Mouse (Mus musculus): Measurements from ENCODE around the gene Plcb1.

DNA sequence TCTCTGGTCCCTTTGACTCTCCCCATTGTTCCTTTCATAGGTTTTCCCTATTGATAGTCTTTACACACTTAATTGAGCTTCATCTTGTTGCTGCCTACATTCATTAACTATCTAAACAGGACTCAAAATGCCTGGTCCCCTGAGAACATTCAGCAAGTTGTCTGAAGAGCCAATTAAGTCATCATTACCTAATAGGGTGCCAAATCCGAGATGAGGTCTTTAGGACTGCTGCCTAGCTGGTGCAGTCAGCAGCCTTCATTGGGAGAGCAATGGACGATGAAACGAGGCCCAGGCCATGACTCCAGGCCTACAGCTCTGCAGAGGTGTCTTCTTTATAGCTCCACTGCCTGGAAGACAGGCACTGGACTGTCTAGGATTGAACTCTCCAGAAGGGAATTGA, 710.7 kb downstream of the Plcb1 start:
- no peak for TF ChIP-seq CTCF (IDR thresholded peaks at IDR 0.05; ENCODE audit: borderline replicate concordance, insufficient read depth, low read length)
- no peak for TF ChIP-seq POLR2A (IDR thresholded peaks at IDR 0.05; ENCODE audit: low read depth, low read length)
